Mouse (Mus musculus) monocyte, adult 5-6 weeks (primary cell): ENCODE measurements around the gene Vmn2r108. TPM values are rescaled to one million over a fixed set of nuclear protein-coding genes. Genes with fewer than 3 reads are reported as not detected.
"Not testable (repeated sequence)": the region's sequence is repeated elsewhere in the genome, so short reads cannot be mapped to it uniquely, and the experiment has no call there.

Source experiments
- ATAC-seq: fragments of 153-309, 156-312 bp; replicated peaks from 2 replicates; pipeline ENCODE4 v1.8.0; 2017; ENCODE audit warnings: mild to moderate bottlenecking; ENCODE audit not compliant: low TSS enrichment, insufficient number of reproducible peaks, severe bottlenecking, poor library complexity, low FRiP score
- total RNA-seq: library from RNA; stranded (forward); fragments of 200-1000, 200-491, 200-594 nt; gene quantifications from 3 replicates; pipeline ENCODE4 v1.2.3, GENCODE M21; 2017

Gene Vmn2r108
- 0.10 TPM in 1 of 3 replicates, not detected in the others for total RNA-seq

GRCm38 (mm10) chr17:20481231-20481630 is at the start of gene Vmn2r108:
Gene Vmn2r108 (minus strand): TSS chr17:20481331.
- ATAC-seq, result no peak

GRCm38 (mm10) chr17:20508247-20508646 is 27.1 kb upstream of the Vmn2r108 start:
- not testable (repeated sequence) for ATAC-seq

- ATAC-seq, result no peak
Observed at GRCm38 (mm10) chr17:20497858-20498257, 16.7 kb upstream of the Vmn2r108 start, which contains the start of gene Vmn1r225. Gene Vmn1r225 (plus strand): TSS chr17:20498158.

GRCm38 (mm10) chr17:20473311-20473710 is 7.8 kb downstream of the Vmn2r108 start:
- no peak for ATAC-seq

- ATAC-seq, result no peak
Observed at GRCm38 (mm10) chr17:20439263-20439662, 41.9 kb downstream of the Vmn2r108 start.

GRCm38 (mm10) chr17:20413846-20414245 is 67.3 kb downstream of the Vmn2r108 start, which contains the start of gene Vmn1r224:
Gene Vmn1r224 (plus strand): TSS chr17:20414146.
- no peak for ATAC-seq

Other genes with a start within 250 kb of the Vmn2r108 start
- gene Vmn2r105, start 246.3 kb downstream of the Vmn2r108 start, total RNA-seq, result not detected in 3 replicates
- gene Vmn2r106, start 195.8 kb downstream of the Vmn2r108 start, total RNA-seq, result not detected in 3 replicates
- not detected in 3 replicates for gene Vmn2r107, start 136.1 kb downstream of the Vmn2r108 start, total RNA-seq
- not detected in 3 replicates for gene Vmn1r224, start 67.2 kb downstream of the Vmn2r108 start, total RNA-seq
- gene Vmn1r225, start 16.8 kb upstream of the Vmn2r108 start, total RNA-seq, result not detected in 3 replicates
- gene Vmn2r109, start 83.4 kb upstream of the Vmn2r108 start, total RNA-seq, result not detected in 3 replicates
- gene Vmn2r110, start 115.1 kb upstream of the Vmn2r108 start, total RNA-seq, result not detected in 3 replicates
- gene Fpr-rs3, start 143.5 kb upstream of the Vmn2r108 start, total RNA-seq, result not detected in 3 replicates
- gene Vmn1r226, start 201.5 kb upstream of the Vmn2r108 start, total RNA-seq, result not detected in 3 replicates
- not detected in 3 replicates for gene Vmn1r227, start 248.5 kb upstream of the Vmn2r108 start, total RNA-seq